Mouse (Mus musculus) stomach, postnatal 0 days (tissue): ENCODE data around the gene Mesp2. TPM values are rescaled to one million over a fixed set of nuclear protein-coding genes. Genes with fewer than 3 reads are reported as not detected.
A peak's percentile ranks its signal among the peaks of the same experiment; 100 is the strongest.

ENCODE experiments used
- ATAC-seq: fragments of 200-750 bp; cut with Nextera tagmentation; 2 replicates; pipeline ENCODE4 v1.8.0; 2017; ENCODE audit not compliant: low FRiP score, low TSS enrichment
- DNase-seq: peaks from one replicate; pipeline ENCODE4 v3.0.0-alpha.2; 2016; ENCODE audit warnings: low spot score
- H3K27ac ChIP-seq: fragments of 300-500 bp; sonication (generic); replicated peaks from 2 replicates; pipeline ENCODE4 v1.5.1; 2014; ENCODE audit warnings: mild to moderate bottlenecking, control low read depth
- H3K27me3 ChIP-seq: fragments of 300-500 bp; sonication (generic); 2 replicates; pipeline ENCODE4 v1.6.1; 2014; ENCODE audit warnings: low read length; ENCODE audit not compliant: control insufficient read depth, insufficient read depth
- H3K36me3 ChIP-seq: fragments of 300-500 bp; sonication (generic); 2 replicates; pipeline ENCODE4 v1.6.1; 2014; ENCODE audit warnings: low read length, mixed read lengths; ENCODE audit not compliant: control insufficient read depth, insufficient read depth
- H3K4me1 ChIP-seq: fragments of 300-500 bp; sonication (generic); replicated peaks from 2 replicates; pipeline ENCODE4 v1.6.1; 2014; ENCODE audit warnings: antibody characterized with exemption; ENCODE audit not compliant: control insufficient read depth, insufficient read depth
- H3K4me2 ChIP-seq: fragments of 300-500 bp; sonication (generic); replicated peaks from 2 replicates; pipeline ENCODE4 v1.6.1; 2014; ENCODE audit warnings: low read depth, mild to moderate bottlenecking, control low read depth, moderate library complexity
- H3K4me3 ChIP-seq: fragments of 300-500 bp; sonication (generic); 2 replicates; pipeline ENCODE4 v1.5.1; 2014; ENCODE audit warnings: low read depth, low read length, control low read depth
- H3K9ac ChIP-seq: fragments of 300-500 bp; sonication (generic); 2 replicates; pipeline ENCODE4 v1.6.1; 2014; ENCODE audit warnings: mild to moderate bottlenecking, low read length, control low read depth, mixed read lengths
- H3K9me3 ChIP-seq: fragments of 300-500 bp; sonication (generic); 2 replicates; pipeline ENCODE4 v1.6.1; 2016; ENCODE audit warnings: low read length; ENCODE audit not compliant: control insufficient read depth
- CTCF ChIP-seq: IDR thresholded peaks from 2 replicates; pipeline ENCODE4 v1.5.1; 2016; ENCODE audit warnings: antibody characterized with exemption, low read depth, mild to moderate bottlenecking, moderate library complexity
- EP300 ChIP-seq: optimal IDR thresholded peaks from 2 replicates; pipeline ENCODE3; 2016; ENCODE audit warnings: antibody characterized with exemption
- WGBS: fragments of 180-500 bp; shearing (Covaris S2); extraction: QIAGEN DNeasy Blood & Tissue Kit; methylation state at CpG from one replicate; pipeline ENCODE4 v1.1.7; 2014; 5-methylcytosine and 5-hydroxymethylcytosine counted together
- polyA plus RNA-seq: library from polyadenylated mRNA; unstranded; fragments of >200 nt; fragmentation: Nextera tagmentation; extraction: Ambion mirVana; gene quantifications from 2 replicates; pipeline ENCODE4 v1.2.1, GENCODE M21; 2015

Mesp2 gene
- polyA plus RNA-seq, 1 experiment from 2014 or later, result 1.5 TPM

- ATAC-seq, result peak; percentile 54
- Histone ChIP-seq H3K36me3 (no peaks in the 10 kb centered on the region), H3K27me3 (0 out of 2 replicates have a peak, but pooled peaks cover 12% of the 10 kb centered on the region), H3K27ac (no peak overlapping the region), H3K9me3 (no peaks in the 10 kb centered on the region), H3K4me2 (peak overlapping the region; percentile 62), H3K4me3 (peak overlapping the region; percentile 46), H3K9ac (peak overlapping the region; percentile 47), H3K4me1 (peaks cover 6% of the 10 kb centered on the region; the same call in 1 of the 2 replicates)
- WGBS, result under 1% methylated on average over 79 of the region's 80 CpGs
- TF ChIP-seq CTCF, result peak; percentile 71
- no peak for TF ChIP-seq EP300
- peak; percentile 48 for DNase-seq
These were observed 17.7 kb upstream of the Mesp2 start for GRCm38 (mm10) chr7:79792635-79793421.

- Histone ChIP-seq H3K4me3 (peak within 1 kb of the TSS; percentile 46), H3K27me3 (0 out of 2 replicates have a peak, but pooled peaks cover 12% of the 10 kb centered on the region), H3K27ac (no peak within 1 kb of the TSS), H3K4me2 (peak within 1 kb of the TSS; percentile 62), H3K36me3 (no peaks in the 10 kb centered on the region), H3K9ac (peak within 1 kb of the TSS; percentile 47), H3K4me1 (peaks cover 6% of the 10 kb centered on the region; the same call in 1 of the 2 replicates), H3K9me3 (no peaks in the 10 kb centered on the region)
- TF ChIP-seq EP300 (no peak), CTCF (no peak)
- ATAC-seq, result no peak
- 71% methylated on average over 6 of the region's 6 CpGs for WGBS
- DNase-seq, result no peak
These were observed 16.8 kb upstream of the Mesp2 start, which contains the start of gene Mesp1 for GRCm38 (mm10) chr7:79793688-79794087. TSS of gene Mesp1 (minus strand) at chr7:79793788.

GRCm38 (mm10) chr7:79798606-79799005 lies 11.9 kb upstream of the Mesp2 start:
- H3K4me3 ChIP-seq, result no peak overlapping the region

GRCm38 (mm10) chr7:79799048-79799447 lies 11.5 kb upstream of the Mesp2 start:
- Histone ChIP-seq H3K9ac (no peak overlapping the region), H3K36me3 (no peaks in the 10 kb centered on the region), H3K4me3 (no peak overlapping the region), H3K9me3 (no peaks in the 10 kb centered on the region), H3K4me2 (no peak overlapping the region), H3K4me1 (no peaks in the 10 kb centered on the region), H3K27me3 (no peaks in the 10 kb centered on the region), H3K27ac (no peak overlapping the region)
- peak; percentile 12; the same call in 1 of the 2 replicates for ATAC-seq
- WGBS, result 2% methylated on average over 8 of the region's 8 CpGs
- DNase-seq, result peak; percentile 83
- TF ChIP-seq CTCF, result peak; percentile 93
- TF ChIP-seq EP300, result no peak

More at GRCm38 (mm10) chr7:79798606-79799005, 11.9 kb upstream of the Mesp2 start:
- WGBS, result 30% methylated on average over 5 of the region's 5 CpGs
- Histone ChIP-seq H3K27me3 (no peaks in the 10 kb centered on the region), H3K4me1 (no peaks in the 10 kb centered on the region), H3K9me3 (no peaks in the 10 kb centered on the region), H3K27ac (no peak overlapping the region), H3K4me2 (no peak overlapping the region), H3K36me3 (no peaks in the 10 kb centered on the region), H3K9ac (no peak overlapping the region)
- ATAC-seq (no peak; the same call in 1 of the 2 replicates), DNase-seq (no peak)
- no peak for TF ChIP-seq CTCF
- no peak for TF ChIP-seq EP300

- H3K4me2 ChIP-seq, result no peak overlapping the region
- DNase-seq, result no peak
- no peaks in the 10 kb centered on the region for H3K27me3 ChIP-seq
- H3K36me3 ChIP-seq, result no peaks in the 10 kb centered on the region
- 68% methylated on average over 6 of the region's 6 CpGs for WGBS
- no peak overlapping the region for H3K9ac ChIP-seq
- H3K9me3 ChIP-seq, result no peaks in the 10 kb centered on the region
- no peak overlapping the region for H3K4me3 ChIP-seq
- TF ChIP-seq EP300 (no peak), CTCF (no peak)
- ATAC-seq, result 0 out of 2 replicates have a peak, but pooled peaks have one; percentile 14
- no peaks in the 10 kb centered on the region for H3K4me1 ChIP-seq
- no peak overlapping the region for H3K27ac ChIP-seq
These were observed 11.0 kb upstream of the Mesp2 start for GRCm38 (mm10) chr7:79799506-79799905.

GRCm38 (mm10) chr7:79800336-79800735 lies 10.2 kb upstream of the Mesp2 start:
- Histone ChIP-seq H3K9me3 (no peaks in the 10 kb centered on the region), H3K9ac (no peak overlapping the region), H3K4me1 (no peaks in the 10 kb centered on the region), H3K27me3 (no peaks in the 10 kb centered on the region), H3K4me2 (no peak overlapping the region), H3K27ac (no peak overlapping the region), H3K36me3 (no peaks in the 10 kb centered on the region), H3K4me3 (no peak overlapping the region)
- WGBS, result 55% methylated on average over 4 of the region's 4 CpGs
- TF ChIP-seq EP300, result no peak
- no peak for TF ChIP-seq CTCF
- ATAC-seq, result no peak
- DNase-seq, result no peak
